Mouse (Mus musculus) cerebellum, adult 2 months (tissue): Measurements from ENCODE around the gene Sephs2.

Source experiments
- CTCF ChIP-seq: fragments of 200-500 bp; IDR thresholded peaks from 2 replicates; pipeline ENCODE4 v1.5.1; 2011; ENCODE audit warnings: low read depth, mild to moderate bottlenecking, control low read depth, low read length, moderate library complexity, borderline replicate concordance; ENCODE audit not compliant: insufficient read depth
- POLR2A ChIP-seq: fragments of 200-500 bp; IDR thresholded peaks from 2 replicates; pipeline ENCODE4 v1.6.1; 2011; ENCODE audit warnings: low read length, control low read depth, borderline replicate concordance; ENCODE audit not compliant: insufficient read depth

- TF ChIP-seq CTCF, result no peak
- no peak for TF ChIP-seq POLR2A
Measured at GRCm38 (mm10) chr7:127255008-127255407, 18.8 kb downstream of the Sephs2 start.
